Comparison of ENCODE assay signal across 31 mouse cellular contexts in the genomic region with DNA sequence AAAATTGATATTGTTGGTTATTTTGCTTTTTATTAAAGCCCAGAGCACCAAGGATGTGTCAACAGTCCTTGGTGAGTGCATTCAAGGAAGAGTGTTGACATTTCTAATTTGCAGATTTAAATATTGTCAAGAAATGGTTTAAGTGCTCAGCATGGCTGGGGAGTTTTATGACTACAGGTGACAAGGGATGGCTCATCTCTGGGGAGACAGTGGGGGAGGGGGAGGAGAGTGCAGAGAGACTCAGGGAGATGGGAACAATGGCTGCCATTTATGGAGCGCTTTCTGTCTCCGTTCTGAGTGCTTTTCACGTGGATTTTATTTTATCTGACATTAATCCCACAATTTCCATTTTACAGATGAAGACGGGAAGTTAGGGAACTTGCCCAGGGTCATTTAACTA.
"Had no signal": no experiment of that assay in that cellular context is flagged by ENCODE, and none has a peak within 500 bp of the region (broad histone marks: within the 10 kb centered on the region; RNA-seq: fewer than 3 reads in every experiment).

No protein-coding gene starts in this region.

- H3K27ac ChIP-seq: left cerebral cortex, adult 2 months; limb, embryonic 10.5 days; limb, embryonic 12.5 days; limb, embryonic 13.5 days; limb, embryonic 15.5 days; liver, embryonic 12.5 days; liver, embryonic 13.5 days; liver, embryonic 14.5 days; liver, embryonic 15.5 days; lung, embryonic 15.5 days; macrophage; midbrain, embryonic 10.5 days; midbrain, embryonic 12.5 days; midbrain, embryonic 13.5 days; midbrain, embryonic 15.5 days had no signal

- ATAC-seq: liver, embryonic 12.5 days; liver, postnatal 0 days; lung, postnatal 0 days; midbrain, embryonic 13.5 days; midbrain, embryonic 15.5 days; midbrain, embryonic 16.5 days had no signal

- H3K9ac ChIP-seq: limb, embryonic 12.5 days; limb, embryonic 13.5 days; limb, embryonic 15.5 days; liver, embryonic 12.5 days; liver, embryonic 13.5 days; liver, embryonic 14.5 days; liver, embryonic 15.5 days; liver, postnatal 0 days; lung, embryonic 14.5 days; lung, embryonic 15.5 days; midbrain, embryonic 12.5 days; midbrain, embryonic 13.5 days; midbrain, embryonic 15.5 days had no signal

- H3K36me3 ChIP-seq: limb, embryonic 10.5 days; limb, embryonic 12.5 days; limb, embryonic 13.5 days; limb, embryonic 15.5 days; liver, embryonic 12.5 days; liver, embryonic 13.5 days; liver, embryonic 15.5 days; lung, embryonic 15.5 days; midbrain, embryonic 10.5 days; midbrain, embryonic 12.5 days; midbrain, embryonic 13.5 days; midbrain, embryonic 15.5 days had no signal

- DNase-seq: left cerebral cortex, postnatal 4 days; liver; liver, embryonic 13.5 days; liver, postnatal 0 days; lung, adult 18-20 months; lung, adult 2 months; lung, embryonic 14.5 days; lung, postnatal 10 days; lung, postnatal 14 days; lung, postnatal 36 days; lung, postnatal 4 days; midbrain, embryonic 14.5 days had no signal

- H3K9me3 ChIP-seq: limb, embryonic 10.5 days; limb, embryonic 12.5 days; limb, embryonic 13.5 days; limb, embryonic 15.5 days; liver, embryonic 12.5 days; liver, embryonic 13.5 days; liver, embryonic 15.5 days; lung, embryonic 15.5 days; midbrain, embryonic 10.5 days; midbrain, embryonic 12.5 days; midbrain, embryonic 13.5 days; midbrain, embryonic 15.5 days had no signal

- H3K4me1 ChIP-seq: liver, embryonic 12.5 days; liver, embryonic 13.5 days; liver, embryonic 15.5 days; lung, embryonic 15.5 days; megakaryocyte, embryonic 14.5 days had no signal

- H3K4me2 ChIP-seq: limb, embryonic 12.5 days; limb, embryonic 13.5 days; limb, embryonic 15.5 days; liver, embryonic 11.5 days; liver, embryonic 12.5 days; liver, embryonic 13.5 days; liver, embryonic 15.5 days; lung, embryonic 14.5 days; lung, embryonic 15.5 days; midbrain, embryonic 12.5 days; midbrain, embryonic 13.5 days; midbrain, embryonic 15.5 days had no signal

- H3K4me3 ChIP-seq: left cerebral cortex, adult 2 months; limb, embryonic 10.5 days; limb, embryonic 12.5 days; limb, embryonic 13.5 days; limb, embryonic 15.5 days; liver, embryonic 12.5 days; liver, embryonic 13.5 days; liver, embryonic 15.5 days; lung, embryonic 15.5 days; megakaryocyte, embryonic 14.5 days; midbrain, embryonic 10.5 days; midbrain, embryonic 12.5 days; midbrain, embryonic 13.5 days; midbrain, embryonic 15.5 days; myocyte had no signal

- H3K27me3 ChIP-seq: limb, embryonic 12.5 days; limb, embryonic 13.5 days; limb, embryonic 15.5 days; liver, embryonic 12.5 days; liver, embryonic 13.5 days; liver, embryonic 15.5 days; lung, embryonic 15.5 days; midbrain, embryonic 12.5 days; midbrain, embryonic 13.5 days; midbrain, embryonic 15.5 days had no signal
